Mouse (Mus musculus): ENCODE measurements around the gene Ogdhl.
A peak's percentile ranks its signal among the peaks of the same experiment; 100 is the strongest.
"Not testable (repeated sequence)": the region's sequence is repeated elsewhere in the genome, so short reads cannot be mapped to it uniquely, and the experiment has no call there.

The Ogdhl gene

GRCm38 (mm10) chr14:32321732-32322685 lies at the start of gene Ogdhl:
Gene Ogdhl, plus strand, starts transcription at chr14:32322019.
- peak; percentile 66 to 79 for DNase-seq (ENCODE audit: low spot score in 2 of 2)

- DNase-seq (ENCODE audit: low spot score in 2 of 2): peak in 1 of 2 experiments; percentile 28
Measured at GRCm38 (mm10) chr14:32301622-32302021, 20.2 kb upstream of the Ogdhl start.

GRCm38 (mm10) chr14:32302423-32302822 lies 19.4 kb upstream of the Ogdhl start:
- no peak for DNase-seq (ENCODE audit: low spot score in 2 of 2)

- DNase-seq (ENCODE audit: low spot score in 2 of 2): no peak
Measured at GRCm38 (mm10) chr14:32304921-32305320, 16.9 kb upstream of the Ogdhl start.

- DNase-seq (ENCODE audit: low spot score in 2 of 2): peak in 1 of 2 experiments; percentile 44
Measured at GRCm38 (mm10) chr14:32309876-32310275, 11.9 kb upstream of the Ogdhl start.

- DNase-seq (ENCODE audit: low spot score in 2 of 2): no peak
Measured at GRCm38 (mm10) chr14:32311381-32312035, 10.3 kb upstream of the Ogdhl start.

- DNase-seq (ENCODE audit: low spot score in 2 of 2): no peak
Measured at GRCm38 (mm10) chr14:32317822-32318221, 4.0 kb upstream of the Ogdhl start.

- no peak for DNase-seq (ENCODE audit: low spot score in 2 of 2)
Measured at GRCm38 (mm10) chr14:32323221-32323620, 1.4 kb downstream of the Ogdhl start.

GRCm38 (mm10) chr14:32327366-32327765 lies 5.5 kb downstream of the Ogdhl start:
- no peak for DNase-seq (ENCODE audit: low spot score in 2 of 2)

GRCm38 (mm10) chr14:32332515-32333445 lies 11.0 kb downstream of the Ogdhl start:
- no peak for DNase-seq (ENCODE audit: low spot score in 2 of 2)

- DNase-seq (ENCODE audit: low spot score in 2 of 2): no peak
Measured at GRCm38 (mm10) chr14:32336021-32336420, 14.2 kb downstream of the Ogdhl start.

- no peak for DNase-seq (ENCODE audit: low spot score in 2 of 2)
Measured at GRCm38 (mm10) chr14:32336547-32336946, 14.7 kb downstream of the Ogdhl start.

GRCm38 (mm10) chr14:32341823-32342222 lies 20.0 kb downstream of the Ogdhl start:
- no peak for DNase-seq (ENCODE audit: low spot score in 2 of 2)

GRCm38 (mm10) chr14:32344176-32344575 lies 22.4 kb downstream of the Ogdhl start:
- DNase-seq (ENCODE audit: low spot score in 2 of 2): no peak

- no peak for DNase-seq (ENCODE audit: low spot score in 2 of 2)
Measured at GRCm38 (mm10) chr14:32344694-32345093, 22.9 kb downstream of the Ogdhl start.

GRCm38 (mm10) chr14:32347307-32347706 lies 25.5 kb downstream of the Ogdhl start:
- DNase-seq (ENCODE audit: low spot score in 2 of 2): no peak

- not testable (repeated sequence) for DNase-seq (ENCODE audit: low spot score in 2 of 2)
Measured at GRCm38 (mm10) chr14:32351181-32351920, 29.5 kb downstream of the Ogdhl start.

GRCm38 (mm10) chr14:32364359-32364758 lies 42.5 kb downstream of the Ogdhl start:
- no peak for DNase-seq (ENCODE audit: low spot score in 2 of 2)

- DNase-seq (ENCODE audit: low spot score in 2 of 2): no peak
Measured at GRCm38 (mm10) chr14:32369756-32370155, 47.9 kb downstream of the Ogdhl start.

GRCm38 (mm10) chr14:32372510-32372909 lies 50.7 kb downstream of the Ogdhl start:
- no peak for DNase-seq (ENCODE audit: low spot score in 2 of 2)

Measured in frontal cortex, postnatal 10 days (tissue).